Mouse (Mus musculus): ENCODE data around the gene Bard1.

DNA sequence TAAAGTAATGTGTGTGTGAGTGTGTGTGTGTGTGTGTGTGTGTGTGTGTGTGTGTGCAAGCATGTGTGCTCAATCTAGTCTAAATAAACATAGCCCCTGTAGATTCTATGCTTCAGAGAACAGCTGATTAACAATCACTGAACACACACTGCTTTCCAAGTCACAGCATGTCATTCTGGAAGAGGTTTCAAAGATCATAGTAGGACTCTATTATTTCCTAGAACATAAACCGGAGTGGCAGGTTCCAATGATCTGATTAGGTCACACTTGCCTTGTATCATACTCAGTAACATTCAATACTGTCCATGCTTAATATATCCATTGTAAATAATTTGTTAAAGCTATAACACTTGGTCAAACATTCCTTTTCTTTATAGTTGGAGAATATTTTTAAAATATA is 47.5 kb downstream of the Bard1 start:
- TF ChIP-seq CTCF (IDR thresholded peaks at IDR 0.05; ENCODE audit: borderline replicate concordance, extremely low read depth, insufficient read depth, insufficient read length) (no peak), POLR2A (IDR thresholded peaks at IDR 0.05; ENCODE audit: borderline replicate concordance, extremely low read depth, insufficient read depth, insufficient read length, poor library complexity, severe bottlenecking) (no peak)

Data from brain, embryonic 14.5 days (tissue).